Comparison of ENCODE assay signal across 18 mouse cellular contexts in the genomic region with DNA sequence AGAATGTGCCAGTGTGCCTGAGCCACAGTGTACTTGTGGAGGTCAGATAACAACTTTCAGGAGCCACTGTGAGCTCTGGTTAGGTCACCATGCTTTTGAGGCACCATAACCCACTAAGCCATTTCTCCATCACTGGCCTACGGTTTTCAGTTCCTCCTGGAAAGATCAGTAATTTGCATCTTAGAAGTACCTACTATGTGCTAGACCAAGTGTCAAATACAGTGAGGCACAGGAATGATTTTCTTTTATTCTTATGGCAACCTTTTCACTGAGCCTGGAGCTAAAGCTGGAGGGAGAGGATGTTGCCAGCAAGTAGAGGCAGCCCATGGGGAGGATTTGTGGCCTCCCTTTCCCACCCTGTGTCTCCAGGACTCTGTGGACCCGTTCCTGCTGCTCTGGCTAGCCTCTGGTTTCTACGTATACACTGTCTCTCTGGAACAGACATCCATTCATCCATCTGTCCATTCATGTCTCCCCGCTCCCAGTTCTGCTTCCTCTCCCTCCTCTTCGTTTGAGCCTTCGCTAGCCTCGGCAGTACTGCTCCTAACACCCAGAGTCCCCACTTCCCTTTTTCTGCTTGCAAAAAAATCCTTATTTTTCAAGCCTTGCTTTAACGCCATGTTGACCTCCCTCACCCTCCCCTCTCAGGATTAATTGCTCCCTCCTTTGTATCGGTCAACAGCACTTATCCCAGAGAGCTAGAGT. TPM values are rescaled to one million over a fixed set of nuclear protein-coding genes. Genes with fewer than 3 reads are reported as not detected.
DNase-seq lines count a peak whose midpoint lies in the region; ATAC-seq lines count a peak whose summit lies in the region.
"Had no signal": no experiment of that assay in that cellular context is flagged by ENCODE, and none has a peak within 500 bp of the region (broad histone marks: within the 10 kb centered on the region; RNA-seq: fewer than 3 reads in every experiment).

No protein-coding gene starts in this region.

- WGBS in midbrain, embryonic 10.5 days: 55% methylated on average over 9 of the region's 9 CpGs

- H3K36me3 ChIP-seq in midbrain, embryonic 10.5 days: no peaks in the 10 kb centered on the region
- H3K36me3 ChIP-seq: embryonic facial prominence, embryonic 12.5 days; forebrain, embryonic 15.5 days; heart, embryonic 12.5 days; hindbrain, embryonic 15.5 days had no signal

- no peak overlapping the region for H3K4me3 ChIP-seq in midbrain, embryonic 10.5 days
- H3K4me3 ChIP-seq: embryonic facial prominence, embryonic 12.5 days; forebrain, embryonic 15.5 days; heart, adult 2 months; heart, embryonic 12.5 days; hindbrain, embryonic 15.5 days had no signal

- DNase-seq in heart, adult 11 months: peak; percentile 67
- no peak for DNase-seq in heart, adult 9 months (ENCODE audit: low spot score in 2 of 2)
- no peak for DNase-seq in adrenal gland, postnatal 10 days
- DNase-seq in midbrain, embryonic 10.5 days (ENCODE audit: low spot score): no peak
- DNase-seq: adrenal gland, postnatal 14 days; cerebellum, adult 11-12 months; cerebellum, adult 9-10 months; cerebellum, postnatal 25 days; gastrocnemius, postnatal 36 days; heart, adult 2 months had no signal

- H3K27me3 ChIP-seq in midbrain, embryonic 10.5 days (ENCODE audit: low read depth, poor library complexity, severe bottlenecking): peaks cover 62% of the 10 kb centered on the region
- H3K27me3 ChIP-seq: embryonic facial prominence, embryonic 12.5 days; forebrain, embryonic 15.5 days; heart, embryonic 12.5 days; hindbrain, embryonic 15.5 days had no signal

- peak; percentile 80 for ATAC-seq in common myeloid progenitor, adult 5-6 weeks (replicated peaks; ENCODE audit: low read depth, poor library complexity, severe bottlenecking)
- ATAC-seq in megakaryocyte, adult 5-6 weeks (ENCODE audit: poor library complexity, severe bottlenecking): peak; percentile 84
- no peak for ATAC-seq in activated CD4-positive, CD25-positive, alpha-beta regulatory T cell, adult 4 months
- ATAC-seq: forebrain, embryonic 15.5 days; inflammation-experienced regulatory T-cells, adult 6 months had no signal

- no peaks in the 10 kb centered on the region for H3K9me3 ChIP-seq in midbrain, embryonic 10.5 days (replicated peaks)
- H3K9me3 ChIP-seq: embryonic facial prominence, embryonic 12.5 days; forebrain, embryonic 15.5 days; heart, embryonic 12.5 days; hindbrain, embryonic 15.5 days had no signal

- H3K4me1 ChIP-seq in midbrain, embryonic 10.5 days: peaks cover 12% of the 10 kb centered on the region
- H3K4me1 ChIP-seq: embryonic facial prominence, embryonic 12.5 days; forebrain, embryonic 15.5 days; heart, embryonic 12.5 days; hindbrain, embryonic 15.5 days had no signal

- no peak overlapping the region for H3K27ac ChIP-seq in midbrain, embryonic 10.5 days (replicated peaks)
- H3K27ac ChIP-seq: embryonic facial prominence, embryonic 12.5 days; forebrain, embryonic 15.5 days; heart, adult 2 months; hindbrain, embryonic 15.5 days had no signal

RNA-seq across cellular contexts. Expression of a gene that starts 14.5 kb away (rescaled TPM):
- 27.1 and 37.4 TPM in 2 replicates for total RNA-seq in common myeloid progenitor, adult 5-6 weeks (2017)
- total RNA-seq in megakaryocyte, adult 5-6 weeks (2015): 36.8 and 39.7 TPM in 2 replicates
- total RNA-seq in megakaryocyte, adult 5-6 weeks (2017): 12.9 and 13.3 TPM in 2 replicates
- polyA plus RNA-seq in activated CD4-positive, CD25-positive, alpha-beta regulatory T cell, adult 4 months (2017; shearing (Covaris generic)): 10 to 100 TPM; 40.9 to 47.1 TPM
- total RNA-seq in adrenal gland, postnatal 10 days (2021): 10 to 100 TPM; 74.8 to 96.0 TPM
- 111 and 139 TPM in 2 replicates for polyA plus RNA-seq in midbrain, embryonic 10.5 days (2016; fragmentation: Nextera tagmentation; extraction: Ambion mirVana)

RNA-seq across cellular contexts. Expression of a gene that starts 38.8 kb away (rescaled TPM):
- total RNA-seq in common myeloid progenitor, adult 5-6 weeks (2017): 86.4 and 99.5 TPM in 2 replicates
- 38.7 and 40.6 TPM in 2 replicates for total RNA-seq in megakaryocyte, adult 5-6 weeks (2015)
- 76.7 and 84.3 TPM in 2 replicates for total RNA-seq in megakaryocyte, adult 5-6 weeks (2017)
- polyA plus RNA-seq in activated CD4-positive, CD25-positive, alpha-beta regulatory T cell, adult 4 months (2017; shearing (Covaris generic)): 10 to 100 TPM; 14.1 to 19.8 TPM
- 10 to 100 TPM; 67.8 to 72.4 TPM for total RNA-seq in adrenal gland, postnatal 10 days (2021)
- polyA plus RNA-seq in midbrain, embryonic 10.5 days (2016; fragmentation: Nextera tagmentation; extraction: Ambion mirVana): 102 and 111 TPM in 2 replicates
